Mouse (Mus musculus): ENCODE measurements around the gene Ftsj1.

Ftsj1 gene

GRCm38 (mm10) chrX:8219651-8220050, 32.6 kb downstream of the Ftsj1 start:
- DNase-seq (ENCODE audit: extremely low read depth, insufficient read length, low spot score), result no peak

GRCm38 (mm10) chrX:8218114-8218513, 34.1 kb downstream of the Ftsj1 start:
- DNase-seq (ENCODE audit: extremely low read depth, insufficient read length, low spot score), result no peak

DNA sequence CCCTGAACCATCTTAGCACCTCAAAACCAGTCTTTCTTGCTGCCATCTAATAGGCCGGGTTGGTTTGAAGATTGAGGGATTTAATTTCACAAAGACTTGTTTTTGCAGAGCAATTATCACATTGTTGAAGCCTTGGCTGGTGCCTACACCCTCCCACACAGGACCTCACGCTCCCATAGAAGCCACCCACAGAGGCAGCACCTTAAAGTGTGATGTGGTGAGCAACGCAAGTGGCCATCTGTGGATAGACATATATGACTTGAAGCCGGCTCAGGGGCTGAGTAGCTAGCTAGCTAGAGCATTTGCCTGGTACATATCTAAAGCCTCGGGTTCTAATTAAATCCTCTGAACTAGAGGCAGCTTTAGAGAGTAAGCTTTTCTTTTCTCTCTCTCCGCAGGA, 34.8 kb downstream of the Ftsj1 start:
- no peak for DNase-seq (ENCODE audit: extremely low read depth, insufficient read length, low spot score)

DNA sequence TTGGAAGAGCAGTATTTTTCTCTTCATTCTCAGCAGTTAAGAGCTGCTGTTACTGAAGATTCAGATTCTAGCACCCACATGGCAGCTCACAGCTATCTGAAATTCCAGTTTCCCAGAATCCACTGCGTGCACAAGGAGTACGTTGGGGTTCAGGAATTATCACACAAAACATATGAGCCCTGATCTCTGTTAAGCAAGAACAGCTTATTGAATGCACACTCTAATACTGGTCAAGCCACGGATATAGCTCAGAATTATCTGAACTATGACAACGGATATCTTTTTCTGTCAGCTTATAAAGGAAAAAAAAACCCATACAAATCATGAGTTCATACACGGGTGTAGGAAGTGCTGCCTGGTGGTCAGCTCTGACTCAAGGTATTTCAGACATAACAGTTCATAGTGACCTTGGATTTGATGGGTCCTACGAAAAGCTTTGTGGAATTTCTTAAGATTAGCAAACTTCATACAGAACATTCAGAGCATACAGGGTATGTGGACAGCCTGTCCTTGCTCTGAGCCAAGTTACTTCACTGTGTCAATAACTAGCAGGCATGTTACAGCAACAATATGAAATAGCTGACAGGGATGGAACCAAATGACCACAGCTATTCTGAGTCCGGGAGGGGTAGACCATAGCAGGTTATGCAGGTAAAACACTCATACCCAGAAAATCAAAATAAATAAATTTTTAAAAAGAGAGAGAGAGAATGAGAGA, 40.6 kb downstream of the Ftsj1 start:
- no peak for DNase-seq (ENCODE audit: extremely low read depth, insufficient read length, low spot score)

GRCm38 (mm10) chrX:8209720-8210119, 42.5 kb downstream of the Ftsj1 start:
- no peak for DNase-seq (ENCODE audit: extremely low read depth, insufficient read length, low spot score)

DNA sequence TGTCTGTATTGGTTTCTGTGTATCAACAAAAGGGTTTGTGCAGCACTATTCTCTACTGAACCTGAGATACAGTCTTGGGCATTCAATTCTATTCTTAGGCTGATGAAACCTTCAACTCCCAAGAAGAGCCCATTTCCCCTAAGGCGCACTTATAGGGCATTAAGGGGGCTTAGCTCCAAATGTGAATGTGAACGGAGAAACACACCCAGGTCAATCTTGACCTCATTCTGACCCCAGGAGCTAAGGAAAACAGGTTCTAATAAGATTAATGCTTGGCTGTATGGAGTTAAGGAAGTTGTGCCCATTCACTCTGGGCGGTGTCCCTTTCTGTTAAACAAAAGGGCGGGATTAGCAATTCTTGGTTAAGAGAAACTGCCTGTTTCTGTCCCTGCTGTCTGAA, 45.0 kb downstream of the Ftsj1 start:
- no peak for DNase-seq (ENCODE audit: extremely low read depth, insufficient read length, low spot score)

DNA sequence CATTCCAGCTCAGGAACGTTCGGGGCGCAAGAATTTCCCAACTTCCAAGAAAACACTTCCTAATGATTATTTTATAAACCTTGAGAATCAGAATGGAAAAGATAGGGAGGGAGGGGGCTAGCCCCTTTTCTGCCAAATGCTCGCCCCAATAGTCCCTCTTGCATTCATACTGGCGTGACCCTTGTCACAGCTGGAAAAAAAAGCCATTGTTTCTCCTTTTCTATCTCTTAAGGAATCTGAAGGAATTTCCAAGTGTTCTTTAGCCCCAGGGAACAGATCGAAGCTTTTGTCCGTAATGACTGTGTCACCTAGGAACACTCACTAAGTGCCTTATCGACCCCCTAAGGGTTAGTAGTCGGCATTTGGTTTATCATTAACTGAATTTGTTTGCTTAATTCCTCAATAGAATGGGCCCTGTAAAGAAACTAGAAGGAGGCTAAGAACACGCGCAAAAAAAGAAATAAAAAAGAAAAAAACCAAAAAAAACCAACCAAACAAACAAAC, 45.5 kb downstream of the Ftsj1 start:
- no peak for DNase-seq (ENCODE audit: extremely low read depth, insufficient read length, low spot score)

- DNase-seq (ENCODE audit: extremely low read depth, insufficient read length, low spot score), result peak; percentile 82
Measured at GRCm38 (mm10) chrX:8206015-8206693, 46.1 kb downstream of the Ftsj1 start, which contains the start of gene Porcn. TSS of gene Porcn (minus strand) at chrX:8206525.

DNA sequence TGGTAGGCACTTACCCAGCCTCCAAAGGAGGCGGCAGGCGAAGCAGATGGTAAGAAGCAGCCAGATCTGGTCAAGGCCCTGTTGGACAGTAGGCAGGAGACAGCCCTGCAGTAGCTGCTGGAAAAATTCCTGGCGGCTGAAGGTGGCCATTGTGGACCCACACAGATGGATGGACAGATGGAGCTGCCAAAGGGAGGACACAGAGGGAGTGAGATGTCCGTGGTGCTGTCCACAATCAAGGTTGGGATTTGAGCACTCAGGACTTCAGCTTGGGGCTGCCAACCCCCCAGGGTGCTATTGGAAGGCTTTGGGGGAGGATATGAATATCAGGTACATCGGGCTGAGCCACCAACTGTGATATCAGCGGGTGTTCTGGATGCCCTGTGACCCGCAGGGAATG, 46.7 kb downstream of the Ftsj1 start:
- no peak for DNase-seq (ENCODE audit: extremely low read depth, insufficient read length, low spot score)

DNA sequence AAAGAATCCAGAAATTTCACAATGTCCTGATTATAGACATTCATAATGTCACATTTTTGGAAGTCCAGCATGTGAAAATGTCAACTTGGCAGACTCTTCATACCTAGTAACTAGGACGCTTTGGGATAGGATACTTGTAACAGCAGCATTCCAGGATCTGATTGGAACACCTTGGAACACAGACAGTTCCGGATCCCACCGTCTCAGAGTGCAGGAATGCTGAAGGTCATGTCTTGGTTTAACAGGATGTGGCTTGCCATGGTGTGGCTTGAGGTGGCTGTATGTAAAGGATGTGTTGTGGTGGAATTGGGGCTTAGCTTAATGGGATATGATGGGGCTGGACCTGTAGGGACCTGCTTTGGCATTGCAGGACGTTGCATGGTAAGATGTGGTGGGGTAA, 47.1 kb downstream of the Ftsj1 start:
- no peak for DNase-seq (ENCODE audit: extremely low read depth, insufficient read length, low spot score)

DNA sequence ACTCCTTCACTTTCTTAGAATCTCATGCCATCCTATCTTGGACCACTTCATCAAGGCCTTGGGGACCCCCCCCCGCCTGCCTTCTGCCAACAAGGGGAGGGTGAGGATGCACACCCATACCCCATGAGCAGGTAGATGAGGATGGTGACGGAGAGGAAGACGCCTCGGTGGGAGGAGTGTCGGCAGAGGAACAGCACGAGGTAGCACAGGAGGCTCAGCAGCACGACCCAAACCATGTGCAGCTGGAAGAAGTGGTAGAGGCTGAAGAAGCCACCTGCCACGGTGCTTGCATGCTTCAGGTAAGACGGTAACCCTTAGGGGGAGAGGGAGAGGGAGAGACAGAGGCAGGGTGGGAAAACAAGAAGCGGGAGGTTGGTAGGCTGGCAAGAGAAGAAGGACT, 48.1 kb downstream of the Ftsj1 start:
- no peak for DNase-seq (ENCODE audit: extremely low read depth, insufficient read length, low spot score)

DNA sequence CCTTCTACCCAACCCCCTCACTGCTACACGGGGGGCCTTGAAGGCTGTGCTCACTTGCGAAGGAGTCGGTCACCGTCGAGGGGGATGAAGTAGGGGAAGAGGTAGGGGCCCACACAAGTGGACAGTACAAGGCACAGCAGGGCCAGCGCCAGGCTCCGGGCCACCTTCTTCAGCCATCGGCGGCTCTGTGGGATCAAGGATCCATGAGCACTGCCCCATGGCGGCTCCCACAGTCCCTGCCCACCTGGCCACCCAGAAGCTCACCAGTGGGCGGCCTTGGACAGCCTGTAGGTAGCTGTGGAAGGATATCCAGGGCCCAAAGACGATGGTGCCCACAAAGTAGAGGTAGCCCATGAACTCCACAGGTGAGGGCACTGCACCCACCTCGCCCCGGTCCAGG, 49.1 kb downstream of the Ftsj1 start:
- no peak for DNase-seq (ENCODE audit: extremely low read depth, insufficient read length, low spot score)

DNA sequence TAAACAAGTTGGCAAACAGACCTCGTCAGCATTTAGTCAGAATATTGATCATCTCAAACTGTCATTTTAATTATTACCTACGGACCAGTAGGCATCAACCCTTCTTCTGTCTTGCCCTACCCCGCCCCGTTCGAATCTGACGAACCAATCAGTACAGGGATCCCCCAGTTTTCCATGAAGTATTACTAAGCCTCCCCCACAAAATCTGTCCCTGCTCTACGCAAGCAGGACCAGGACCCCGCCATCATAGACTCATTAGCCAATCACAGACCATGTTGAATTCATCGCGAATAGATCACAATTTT, 58.8 kb downstream of the Ftsj1 start, which contains the start of gene Ebp:
Ebp (minus strand) TSS at position 94 of the 305 bp plus-strand sequence.
- no peak for DNase-seq (ENCODE audit: extremely low read depth, insufficient read length, low spot score)

- DNase-seq (ENCODE audit: extremely low read depth, insufficient read length, low spot score), result peak; percentile 82
Measured at GRCm38 (mm10) chrX:8192640-8193418, 59.4 kb downstream of the Ftsj1 start.

DNA sequence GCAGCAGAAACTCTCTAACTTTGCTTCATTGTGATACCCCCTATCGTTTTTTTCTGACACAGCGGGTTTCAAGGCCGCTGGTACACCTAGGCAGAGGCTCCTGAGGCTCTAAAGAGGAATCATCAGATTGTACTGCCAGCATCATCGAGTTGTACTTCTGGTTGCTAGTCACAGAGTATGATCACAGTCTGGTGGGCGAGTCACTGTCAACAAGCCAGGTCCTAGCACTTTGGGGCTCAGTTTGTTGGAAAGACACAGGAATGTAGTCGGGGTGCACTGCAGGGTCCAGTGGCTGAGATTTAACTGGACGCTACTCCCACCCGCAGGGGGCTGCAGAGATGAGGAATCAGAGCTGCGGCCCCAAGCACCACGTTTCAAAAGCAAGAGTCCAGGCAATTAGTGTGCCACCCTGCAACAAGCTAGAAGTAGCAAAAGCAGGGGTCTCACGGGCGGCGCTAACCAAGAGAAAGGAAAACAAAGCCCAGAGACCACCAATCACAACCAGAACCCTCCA, 60.0 kb downstream of the Ftsj1 start:
- peak; percentile 9 for DNase-seq (ENCODE audit: extremely low read depth, insufficient read length, low spot score)
